Mouse (Mus musculus): ENCODE data around the gene Mtfp1. TPM values are rescaled to one million over a fixed set of nuclear protein-coding genes. Genes with fewer than 3 reads are reported as not detected.
"Not testable (repeated sequence)": the region's sequence is repeated elsewhere in the genome, so short reads cannot be mapped to it uniquely, and the experiment has no call there.

Gene Mtfp1
- polyA plus RNA-seq, 1 experiment from 2014 or later = 7.3 TPM

GRCm38 (mm10) chr11:4122742-4123579 is 27.7 kb upstream of the Mtfp1 start, which contains the start of gene Sec14l2:
Sec14l2 (minus strand) TSS chr11:4123415.
- Histone ChIP-seq H3K4me2 (replicated peaks) (no peak within 1 kb of the TSS), H3K9ac (replicated peaks) (no peak within 1 kb of the TSS), H3K36me3 (no peaks in the 10 kb centered on the region), H3K27ac (replicated peaks) (no peak within 1 kb of the TSS), H3K4me3 (no peak within 1 kb of the TSS), H3K4me1 (peaks cover 10% of the 10 kb centered on the region), H3K9me3 (no peaks in the 10 kb centered on the region), H3K27me3 (no peaks in the 10 kb centered on the region; the same call in 1 of the 2 replicates)
- no peak for ATAC-seq (replicated peaks)
- WGBS = 65% methylated on average over 10 of the region's 10 CpGs

- no peak overlapping the region for H3K27ac ChIP-seq (replicated peaks)
- H3K36me3 ChIP-seq = no peaks in the 10 kb centered on the region
- peaks cover 17% of the 10 kb centered on the region for H3K4me1 ChIP-seq
- H3K9ac ChIP-seq (replicated peaks) = no peak overlapping the region
- no peak for ATAC-seq (replicated peaks)
- 84% methylated on average over 5 of the region's 5 CpGs for WGBS
- H3K27me3 ChIP-seq = no peaks in the 10 kb centered on the region; the same call in 1 of the 2 replicates
- H3K4me2 ChIP-seq (replicated peaks) = no peak overlapping the region
- no peak overlapping the region for H3K4me3 ChIP-seq
- H3K9me3 ChIP-seq = no peaks in the 10 kb centered on the region
These were observed 27.0 kb upstream of the Mtfp1 start for GRCm38 (mm10) chr11:4122226-4122625.

- ATAC-seq (replicated peaks) = no peak
- no peaks in the 10 kb centered on the region for H3K9me3 ChIP-seq
- H3K4me2 ChIP-seq (replicated peaks) = no peak overlapping the region
- H3K27me3 ChIP-seq = no peaks in the 10 kb centered on the region; the same call in 1 of the 2 replicates
- 85% methylated on average over 3 of the region's 3 CpGs for WGBS
- H3K36me3 ChIP-seq = no peaks in the 10 kb centered on the region
- H3K27ac ChIP-seq (replicated peaks) = no peak overlapping the region
- H3K4me3 ChIP-seq = no peak overlapping the region
- H3K4me1 ChIP-seq = peaks cover 22% of the 10 kb centered on the region
- no peak overlapping the region for H3K9ac ChIP-seq (replicated peaks)
These were observed 26.4 kb upstream of the Mtfp1 start for GRCm38 (mm10) chr11:4121691-4122090.

- Histone ChIP-seq H3K27ac (replicated peaks) (no peak overlapping the region), H3K9me3 (no peaks in the 10 kb centered on the region), H3K36me3 (no peaks in the 10 kb centered on the region), H3K4me1 (peaks cover 25% of the 10 kb centered on the region), H3K27me3 (no peaks in the 10 kb centered on the region; the same call in 1 of the 2 replicates), H3K4me2 (replicated peaks) (no peak overlapping the region), H3K9ac (replicated peaks) (no peak overlapping the region), H3K4me3 (no peak overlapping the region)
- WGBS = 86% methylated on average over 5 of the region's 5 CpGs
- ATAC-seq (replicated peaks) = no peak
These were observed 24.4 kb upstream of the Mtfp1 start for GRCm38 (mm10) chr11:4119635-4120034.

- Histone ChIP-seq H3K9ac (replicated peaks) (peak overlapping the region; percentile 66), H3K36me3 (no peaks in the 10 kb centered on the region), H3K27me3 (no peaks in the 10 kb centered on the region; the same call in 1 of the 2 replicates), H3K9me3 (no peaks in the 10 kb centered on the region), H3K4me2 (replicated peaks) (peak overlapping the region; percentile 98), H3K4me1 (peaks cover 25% of the 10 kb centered on the region), H3K4me3 (peak overlapping the region; percentile 52), H3K27ac (replicated peaks) (no peak overlapping the region)
- ATAC-seq (replicated peaks) = peak; percentile 63
- WGBS = 2% methylated on average over 41 of the region's 41 CpGs
These were observed 23.1 kb upstream of the Mtfp1 start for GRCm38 (mm10) chr11:4118081-4118921.

- 25% methylated on average over 3 of the region's 3 CpGs for WGBS
- H3K27ac ChIP-seq (replicated peaks) = no peak overlapping the region
These were observed 22.3 kb upstream of the Mtfp1 start for GRCm38 (mm10) chr11:4117372-4118071.

GRCm38 (mm10) chr11:4116458-4117141 is 21.4 kb upstream of the Mtfp1 start:
- Histone ChIP-seq H3K4me2 (replicated peaks) (no peak overlapping the region), H3K27ac (replicated peaks) (no peak overlapping the region), H3K9me3 (no peaks in the 10 kb centered on the region), H3K4me1 (peaks cover 25% of the 10 kb centered on the region), H3K9ac (replicated peaks) (no peak overlapping the region), H3K27me3 (no peaks in the 10 kb centered on the region; the same call in 1 of the 2 replicates), H3K4me3 (no peak overlapping the region), H3K36me3 (no peaks in the 10 kb centered on the region)
- WGBS = 58% methylated on average over 11 of the region's 11 CpGs
- no peak for ATAC-seq (replicated peaks)

More at GRCm38 (mm10) chr11:4117372-4118071, 22.3 kb upstream of the Mtfp1 start:
- H3K27me3 ChIP-seq = no peaks in the 10 kb centered on the region; the same call in 1 of the 2 replicates
- no peak for ATAC-seq (replicated peaks)
- H3K4me2 ChIP-seq (replicated peaks) = peak overlapping the region; percentile 98
- no peak overlapping the region for H3K9ac ChIP-seq (replicated peaks)
- peaks cover 25% of the 10 kb centered on the region for H3K4me1 ChIP-seq
- H3K9me3 ChIP-seq = no peaks in the 10 kb centered on the region
- H3K36me3 ChIP-seq = no peaks in the 10 kb centered on the region
- peak overlapping the region; percentile 52 for H3K4me3 ChIP-seq

GRCm38 (mm10) chr11:4115407-4115806 is 20.2 kb upstream of the Mtfp1 start:
- no peaks in the 10 kb centered on the region; the same call in 1 of the 2 replicates for H3K27me3 ChIP-seq
- ATAC-seq (replicated peaks) = no peak
- WGBS = 90% methylated on average over 4 of the region's 4 CpGs

GRCm38 (mm10) chr11:4114541-4114940 is 19.3 kb upstream of the Mtfp1 start:
- not testable (repeated sequence) for H3K9me3 ChIP-seq; H3K36me3 ChIP-seq; H3K9ac ChIP-seq (replicated peaks); H3K27me3 ChIP-seq; H3K27ac ChIP-seq (replicated peaks); H3K4me2 ChIP-seq (replicated peaks); ATAC-seq (replicated peaks); H3K4me3 ChIP-seq
- WGBS = 58% methylated on average over 6 of the region's 6 CpGs
- H3K4me1 ChIP-seq = peaks cover 25% of the 10 kb centered on the region

More at GRCm38 (mm10) chr11:4115407-4115806, 20.2 kb upstream of the Mtfp1 start:
- peaks cover 25% of the 10 kb centered on the region for H3K4me1 ChIP-seq
- no peak overlapping the region for H3K9ac ChIP-seq (replicated peaks)
- no peaks in the 10 kb centered on the region; the same call in 1 of the 2 replicates for H3K36me3 ChIP-seq
- no peak overlapping the region for H3K4me3 ChIP-seq
- H3K9me3 ChIP-seq = no peaks in the 10 kb centered on the region
- no peak overlapping the region for H3K27ac ChIP-seq (replicated peaks)
- no peak overlapping the region for H3K4me2 ChIP-seq (replicated peaks)

GRCm38 (mm10) chr11:4113970-4114369 is 18.7 kb upstream of the Mtfp1 start:
- no peaks in the 10 kb centered on the region for H3K9me3 ChIP-seq
- peaks cover 25% of the 10 kb centered on the region for H3K4me1 ChIP-seq

GRCm38 (mm10) chr11:4113496-4113895 is 18.3 kb upstream of the Mtfp1 start:
- ATAC-seq (replicated peaks) = no peak
- no peaks in the 10 kb centered on the region; the same call in 1 of the 2 replicates for H3K36me3 ChIP-seq
- peaks cover 20% of the 10 kb centered on the region for H3K4me1 ChIP-seq
- no peak overlapping the region for H3K27ac ChIP-seq (replicated peaks)
- H3K4me2 ChIP-seq (replicated peaks) = no peak overlapping the region
- 79% methylated on average over 4 of the region's 4 CpGs for WGBS
- H3K27me3 ChIP-seq = no peaks in the 10 kb centered on the region
- H3K4me3 ChIP-seq = no peak overlapping the region
- H3K9ac ChIP-seq (replicated peaks) = no peak overlapping the region
- no peaks in the 10 kb centered on the region for H3K9me3 ChIP-seq

More at GRCm38 (mm10) chr11:4113970-4114369, 18.7 kb upstream of the Mtfp1 start:
- Histone ChIP-seq H3K36me3 (no peaks in the 10 kb centered on the region; the same call in 1 of the 2 replicates), H3K4me2 (replicated peaks) (no peak overlapping the region), H3K9ac (replicated peaks) (no peak overlapping the region), H3K4me3 (no peak overlapping the region), H3K27ac (replicated peaks) (no peak overlapping the region), H3K27me3 (no peaks in the 10 kb centered on the region)
- ATAC-seq (replicated peaks) = no peak
- 83% methylated on average over 6 of the region's 6 CpGs for WGBS

Data from forebrain, embryonic 15.5 days (tissue).